Mouse (Mus musculus) common myeloid progenitor, adult 5-6 weeks (primary cell): ENCODE measurements around the gene Tnrc6b. TPM values are rescaled to one million over a fixed set of nuclear protein-coding genes. Genes with fewer than 3 reads are reported as not detected.
"Not testable (repeated sequence)": the region's sequence is repeated elsewhere in the genome, so short reads cannot be mapped to it uniquely, and the experiment has no call there.

Experiments used
- ATAC-seq: replicated peaks from 2 replicates; pipeline ENCODE4 v1.8.0; 2016; ENCODE audit warnings: low read depth, mild to moderate bottlenecking, moderate TSS enrichment, inconsistent platforms; ENCODE audit not compliant: poor library complexity, severe bottlenecking
- total RNA-seq: library from RNA; stranded (forward); fragments of 200-1000, 187-1606 nt; gene quantifications from 2 replicates; pipeline ENCODE4 v1.2.3, GENCODE M21; 2017

Gene Tnrc6b
- total RNA-seq, 1 experiment from 2014 or later = 100 TPM

GRCm38 (mm10) chr15:80735300-80735699, 24.2 kb downstream of the Tnrc6b start:
- no peak for ATAC-seq

GRCm38 (mm10) chr15:80735708-80736107, 24.6 kb downstream of the Tnrc6b start:
- ATAC-seq = not testable (repeated sequence)

GRCm38 (mm10) chr15:80736553-80736952, 25.4 kb downstream of the Tnrc6b start:
- no peak for ATAC-seq

GRCm38 (mm10) chr15:80738244-80738643, 27.1 kb downstream of the Tnrc6b start:
- ATAC-seq = no peak

GRCm38 (mm10) chr15:80739972-80740371, 28.9 kb downstream of the Tnrc6b start:
- peak; percentile 60 for ATAC-seq

GRCm38 (mm10) chr15:80741836-80742235, 30.7 kb downstream of the Tnrc6b start:
- no peak for ATAC-seq

GRCm38 (mm10) chr15:80742991-80743474, 31.9 kb downstream of the Tnrc6b start:
- ATAC-seq = peak; percentile 39

- no peak for ATAC-seq
Observed at GRCm38 (mm10) chr15:80743606-80744005, 32.5 kb downstream of the Tnrc6b start.

GRCm38 (mm10) chr15:80744667-80745422, 33.7 kb downstream of the Tnrc6b start:
- 0 out of 2 replicates have a peak, but pooled peaks have one; percentile 30 for ATAC-seq

GRCm38 (mm10) chr15:80748979-80749378, 37.9 kb downstream of the Tnrc6b start:
- ATAC-seq = peak; percentile 78

GRCm38 (mm10) chr15:80753351-80753750, 42.2 kb downstream of the Tnrc6b start:
- no peak for ATAC-seq

GRCm38 (mm10) chr15:80754103-80754502, 43.0 kb downstream of the Tnrc6b start:
- no peak for ATAC-seq

GRCm38 (mm10) chr15:80759451-80759850, 48.3 kb downstream of the Tnrc6b start:
- ATAC-seq = no peak

- no peak for ATAC-seq
Observed at GRCm38 (mm10) chr15:80760504-80760903, 49.4 kb downstream of the Tnrc6b start.

- peak; percentile 45; the same call in 1 of the 2 replicates for ATAC-seq
Observed at GRCm38 (mm10) chr15:80760935-80761334, 49.8 kb downstream of the Tnrc6b start.

GRCm38 (mm10) chr15:80762621-80763020, 51.5 kb downstream of the Tnrc6b start:
- no peak for ATAC-seq

GRCm38 (mm10) chr15:80764666-80765065, 53.6 kb downstream of the Tnrc6b start:
- no peak for ATAC-seq

- no peak for ATAC-seq
Observed at GRCm38 (mm10) chr15:80765381-80765780, 54.3 kb downstream of the Tnrc6b start.

- ATAC-seq = no peak
Observed at GRCm38 (mm10) chr15:80768216-80768615, 57.1 kb downstream of the Tnrc6b start.

GRCm38 (mm10) chr15:80771926-80772441, 60.9 kb downstream of the Tnrc6b start:
- no peak for ATAC-seq

- no peak for ATAC-seq
Observed at GRCm38 (mm10) chr15:80774666-80775065, 63.6 kb downstream of the Tnrc6b start.

GRCm38 (mm10) chr15:80779006-80779405, 67.9 kb downstream of the Tnrc6b start:
- no peak for ATAC-seq
